ENCODE assay signal across 10 mouse cellular contexts in the genomic region with DNA sequence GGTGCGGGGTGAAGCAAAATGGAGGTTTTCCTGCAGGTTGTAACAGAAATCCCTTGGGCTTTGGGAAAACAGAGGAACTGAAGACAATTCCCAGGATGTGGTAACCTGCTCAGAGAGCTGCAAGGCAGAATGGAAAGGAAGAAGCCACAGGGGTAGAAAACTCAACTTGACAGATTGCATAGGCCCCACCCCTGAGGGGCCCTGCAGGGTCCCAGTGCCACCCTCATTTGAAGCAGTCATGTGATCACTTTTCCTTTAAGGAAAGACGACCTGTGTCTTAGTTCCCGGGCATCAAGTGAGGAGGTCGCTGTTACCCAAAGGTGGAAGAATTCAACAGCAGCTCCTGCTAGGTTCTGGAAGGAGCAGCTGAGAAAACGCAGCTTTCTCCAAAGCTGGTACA. TPM values are rescaled to one million over a fixed set of nuclear protein-coding genes. Genes with fewer than 3 reads are reported as not detected.
DNase-seq lines count a peak whose midpoint lies in the region; ATAC-seq and TF ChIP-seq lines count a peak whose summit lies in the region.
"Had no signal": no experiment of that assay in that cellular context is flagged by ENCODE, and none has a peak within 500 bp of the region (broad histone marks: within the 10 kb centered on the region; RNA-seq: fewer than 3 reads in every experiment).

No protein-coding gene starts in this region.

- no peak for TF ChIP-seq CTCF in E14TG2a.4 (conservative IDR thresholded peaks at IDR 0.05; ENCODE audit: low read length)

- no peaks in the 10 kb centered on the region for H3K27me3 ChIP-seq in E14TG2a.4 (ENCODE audit: insufficient read depth, low read length)
- H3K27me3 ChIP-seq in hindbrain, embryonic 12.5 days, result peaks cover 21% of the 10 kb centered on the region
- peaks cover 36% of the 10 kb centered on the region for H3K27me3 ChIP-seq in midbrain, embryonic 12.5 days

- H3K4me1 ChIP-seq in E14TG2a.4 (replicated peaks; ENCODE audit: low read depth, low read length), result peaks cover 95% of the 10 kb centered on the region
- peaks cover 72% of the 10 kb centered on the region for H3K4me1 ChIP-seq in hindbrain, embryonic 12.5 days
- H3K4me1 ChIP-seq in midbrain, embryonic 12.5 days, result peaks cover 77% of the 10 kb centered on the region

- H3K9me3 ChIP-seq in E14TG2a.4 (ENCODE audit: low read length), result no peaks in the 10 kb centered on the region
- no peaks in the 10 kb centered on the region for H3K9me3 ChIP-seq in hindbrain, embryonic 12.5 days (replicated peaks)
- H3K9me3 ChIP-seq in midbrain, embryonic 12.5 days, result no peaks in the 10 kb centered on the region

- peak; percentile 85 for DNase-seq in ES-CJ7 (ENCODE audit: low read depth, low spot score)
- no peak for DNase-seq in urinary bladder, adult 2 months (ENCODE audit: low spot score)
- no peak for DNase-seq in adrenal gland, postnatal 25 days
- no peak for DNase-seq in embryo, embryonic 9.5 days (ENCODE audit: extremely low spot score)
- DNase-seq in cerebellum, adult 11 months, result no peak
- DNase-seq: heart, postnatal 10 days had no signal

- peak overlapping the region; percentile 29; the same call in 1 of the 2 replicates for H3K4me2 ChIP-seq in hindbrain, embryonic 12.5 days (replicated peaks)
- peak overlapping the region; percentile 45 for H3K4me2 ChIP-seq in midbrain, embryonic 12.5 days (replicated peaks)

- H3K27ac ChIP-seq in hindbrain, embryonic 12.5 days, result peak overlapping the region; percentile 88
- peak overlapping the region; percentile 97 for H3K27ac ChIP-seq in midbrain, embryonic 12.5 days (replicated peaks)

- WGBS in hindbrain, embryonic 12.5 days, result 7% methylated on average over 5 of the region's 5 CpGs
- 4% methylated on average over 5 of the region's 5 CpGs for WGBS in midbrain, embryonic 12.5 days

- peaks cover 38% of the 10 kb centered on the region for H3K36me3 ChIP-seq in E14TG2a.4 (ENCODE audit: insufficient read depth, low read length)
- no peaks in the 10 kb centered on the region for H3K36me3 ChIP-seq in hindbrain, embryonic 12.5 days
- no peaks in the 10 kb centered on the region for H3K36me3 ChIP-seq in midbrain, embryonic 12.5 days

- H3K9ac ChIP-seq in hindbrain, embryonic 12.5 days, result no peak overlapping the region; the same call in 1 of the 2 replicates
- H3K9ac ChIP-seq in midbrain, embryonic 12.5 days (replicated peaks), result peak overlapping the region; percentile 51

- peak overlapping the region; percentile 83 for H3K4me3 ChIP-seq in E14TG2a.4 (replicated peaks; ENCODE audit: low read length)
- H3K4me3 ChIP-seq in hindbrain, embryonic 12.5 days, result peak overlapping the region; percentile 0; the same call in 1 of the 2 replicates
- H3K4me3 ChIP-seq in midbrain, embryonic 12.5 days, result peak overlapping the region; percentile 23

- ATAC-seq in hindbrain, embryonic 12.5 days (ENCODE audit: low FRiP score), result no peak
- no peak for ATAC-seq in midbrain, embryonic 12.5 days (ENCODE audit: low FRiP score, low read depth)
- ATAC-seq: Patski had no signal

RNA-seq across cellular contexts. Expression of a gene that starts 1.0 kb away (rescaled TPM):
- 5.0 and 7.1 TPM in 2 replicates for polyA plus RNA-seq in hindbrain, embryonic 12.5 days (2016; fragmentation: Nextera tagmentation; extraction: Ambion mirVana)
- 12.0 and 14.4 TPM in 2 replicates for polyA plus RNA-seq in midbrain, embryonic 12.5 days (2016; fragmentation: Nextera tagmentation; extraction: Ambion mirVana)
- 0.37 and 0.66 TPM in 2 replicates for polyA plus RNA-seq in urinary bladder, adult 2 months (2012; rRNA removed)
- total RNA-seq in adrenal gland, postnatal 25 days (2021), result 3.8 and 4.6 TPM in 2 replicates

RNA-seq across cellular contexts. Expression of a gene that starts 37.7 kb away (rescaled TPM):
- 47.3 and 48.7 TPM in 2 replicates for polyA plus RNA-seq in hindbrain, embryonic 12.5 days (2016; fragmentation: Nextera tagmentation; extraction: Ambion mirVana)
- polyA plus RNA-seq in midbrain, embryonic 12.5 days (2016; fragmentation: Nextera tagmentation; extraction: Ambion mirVana), result 39.5 and 40.3 TPM in 2 replicates
- polyA plus RNA-seq in urinary bladder, adult 2 months (2012; rRNA removed), result 0.09 and 0.21 TPM in 2 replicates
- 2.0 and 2.7 TPM in 2 replicates for total RNA-seq in adrenal gland, postnatal 25 days (2021)
- polyA plus RNA-seq: Patski had no signal

Comparison
In these comparisons a context has a peak if more than half of its experiments do, and no peak if none do; other contexts are left out.
1. H3K4me3 ChIP-seq: peak in every context shown above with its lines; median percentile 83 in E14TG2a.4; 23 in midbrain, embryonic 12.5 days; 0 in hindbrain, embryonic 12.5 days.
2. RNA of a gene that starts 37.7 kb away (polyA plus RNA-seq): 47.3 to 48.7 TPM in hindbrain, embryonic 12.5 days and 39.5 to 40.3 TPM in midbrain, embryonic 12.5 days; 0.09 to 0.21 TPM in urinary bladder, adult 2 months; every median in the first group is over 10 times any median in the second.